Mouse (Mus musculus): ENCODE data around the gene Mccc2. TPM values are rescaled to one million over a fixed set of nuclear protein-coding genes. Genes with fewer than 3 reads are reported as not detected.
A peak's percentile ranks its signal among the peaks of the same experiment; 100 is the strongest.

Mccc2 gene
- polyA plus RNA-seq, 1 experiment from 2014 or later: 29.2 TPM

DNA sequence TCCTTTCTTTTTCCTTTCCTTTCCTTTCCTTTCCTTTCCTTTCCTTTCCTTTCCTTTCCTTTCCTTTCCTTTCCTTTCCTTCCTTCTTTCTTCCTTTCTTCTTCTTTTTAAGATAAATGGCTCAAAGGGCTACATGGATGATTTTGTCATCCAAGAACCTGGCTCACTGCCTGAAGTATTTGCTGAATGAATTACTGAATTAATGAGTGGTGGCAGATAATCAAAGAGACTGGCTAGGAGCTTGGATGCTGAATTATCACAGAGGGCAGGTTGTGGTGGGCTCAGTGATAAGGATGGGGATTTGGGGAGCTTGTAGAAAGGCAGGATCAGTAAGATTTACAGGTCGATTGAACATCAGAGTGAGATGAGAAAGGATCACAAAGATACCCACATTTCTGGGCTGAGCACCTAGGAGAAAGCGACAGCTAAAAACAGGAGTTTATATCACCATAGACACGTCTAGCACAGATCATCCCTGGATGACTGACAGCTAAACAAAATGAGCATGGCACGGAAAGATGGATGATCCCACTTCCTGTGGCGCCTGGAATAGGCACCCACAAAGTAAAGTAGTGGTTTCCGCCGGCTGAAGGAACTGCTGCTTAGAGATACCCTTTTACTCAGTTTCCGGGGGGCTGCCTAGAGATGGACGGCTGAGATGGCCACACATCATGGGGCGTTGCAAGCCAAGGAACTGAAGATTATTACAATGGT is 76.7 kb downstream of the Mccc2 start:
- no peak for ATAC-seq (ENCODE audit: insufficient number of reproducible peaks, insufficient read depth, low FRiP score, low read depth)
- no peak overlapping the region for H3K9ac ChIP-seq (ENCODE audit: low read length)
- H3K4me1 ChIP-seq (ENCODE audit: control insufficient read depth in 2 of 2, insufficient read depth in 2 of 2, low read length in 2 of 2): no peaks in the 10 kb centered on the region
- no peaks in the 10 kb centered on the region for H3K36me3 ChIP-seq (ENCODE audit: control insufficient read depth, insufficient read depth, low read length)
- H3K4me2 ChIP-seq (ENCODE audit: low read length): no peak overlapping the region
- no peaks in the 10 kb centered on the region for H3K9me3 ChIP-seq (ENCODE audit: control insufficient read depth, low read length)
- WGBS: 77% methylated on average over 10 of the region's 10 CpGs
- no peak overlapping the region for H3K4me3 ChIP-seq (ENCODE audit: control insufficient read depth in 1 of 2, insufficient read depth in 1 of 2, low read depth in 1 of 2, low read length in 2 of 2)
- H3K27ac ChIP-seq (replicated peaks in 1 of 2; ENCODE audit: control insufficient read depth in 1 of 2, insufficient read depth in 1 of 2, low read depth in 2 of 2, low read length in 2 of 2): no peak overlapping the region
- no peaks in the 10 kb centered on the region for H3K27me3 ChIP-seq (ENCODE audit: control insufficient read depth, insufficient read depth, low read length)

DNA sequence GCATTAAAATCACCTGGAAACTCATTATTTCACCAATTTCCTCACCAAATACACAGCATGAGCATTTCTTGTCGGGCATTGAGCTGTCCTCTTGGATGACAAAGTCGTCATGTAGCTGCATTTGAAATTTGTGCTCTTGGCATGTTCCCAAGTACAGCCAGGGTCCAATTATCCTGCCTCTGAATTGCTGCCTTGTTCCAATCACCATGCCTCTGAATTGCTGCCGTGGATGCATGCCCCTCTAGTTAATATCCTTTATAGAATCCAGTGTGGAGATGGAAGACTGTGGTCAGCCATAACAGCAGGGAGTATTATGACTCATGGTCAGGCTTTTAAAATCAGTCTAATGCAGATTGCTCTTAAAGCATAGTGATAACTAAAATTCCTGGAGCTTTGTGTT is 77.7 kb downstream of the Mccc2 start:
- Histone ChIP-seq H3K9me3 (ENCODE audit: control insufficient read depth, low read length) (no peaks in the 10 kb centered on the region), H3K4me1 (ENCODE audit: control insufficient read depth in 2 of 2, insufficient read depth in 2 of 2, low read length in 2 of 2) (no peaks in the 10 kb centered on the region)
- 53% methylated on average over 3 of the region's 3 CpGs for WGBS

DNA sequence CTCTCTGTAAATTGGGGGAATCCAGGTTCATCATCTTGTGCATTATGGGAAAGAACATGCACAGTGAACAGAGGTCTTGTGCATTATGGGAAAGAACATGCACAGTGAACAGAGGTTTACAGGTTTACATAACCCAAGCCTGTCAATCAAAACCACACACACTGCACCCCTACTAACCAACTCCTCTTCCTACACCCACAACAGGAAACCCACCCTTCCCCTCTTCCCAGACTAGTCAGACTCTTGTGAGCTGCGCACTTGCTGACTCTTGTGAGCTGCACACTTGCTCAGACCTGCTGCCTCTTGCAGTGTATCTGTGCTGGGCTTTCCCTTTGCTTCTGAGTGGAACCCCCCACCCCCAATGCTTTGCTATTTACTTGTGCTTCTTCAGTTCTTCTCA is 83.0 kb downstream of the Mccc2 start:
- ATAC-seq (ENCODE audit: insufficient number of reproducible peaks, insufficient read depth, low FRiP score, low read depth): no peak
- H3K36me3 ChIP-seq (ENCODE audit: control insufficient read depth, insufficient read depth, low read length): no peaks in the 10 kb centered on the region
- WGBS: 79% methylated on average over 1 of the region's 1 CpGs
- no peak overlapping the region for H3K9ac ChIP-seq (ENCODE audit: low read length)
- H3K4me3 ChIP-seq (ENCODE audit: control insufficient read depth in 1 of 2, insufficient read depth in 1 of 2, low read depth in 1 of 2, low read length in 2 of 2): no peak overlapping the region
- H3K9me3 ChIP-seq (ENCODE audit: control insufficient read depth, low read length): no peaks in the 10 kb centered on the region
- H3K4me1 ChIP-seq (ENCODE audit: control insufficient read depth in 2 of 2, insufficient read depth in 2 of 2, low read length in 2 of 2): peaks cover 1 to 2% of the 10 kb centered on the region in 2 experiments; a peak in 1 of 4 replicates
- no peak overlapping the region for H3K4me2 ChIP-seq (ENCODE audit: low read length)
- no peaks in the 10 kb centered on the region for H3K27me3 ChIP-seq (ENCODE audit: control insufficient read depth, insufficient read depth, low read length)
- no peak overlapping the region for H3K27ac ChIP-seq (replicated peaks in 1 of 2; ENCODE audit: control insufficient read depth in 1 of 2, insufficient read depth in 1 of 2, low read depth in 2 of 2, low read length in 2 of 2)

More for the DNA sequence above, 77.7 kb downstream of the Mccc2 start:
- no peak for ATAC-seq (ENCODE audit: insufficient number of reproducible peaks, insufficient read depth, low FRiP score, low read depth)
- H3K9ac ChIP-seq (ENCODE audit: low read length): no peak overlapping the region
- H3K36me3 ChIP-seq (ENCODE audit: control insufficient read depth, insufficient read depth, low read length): no peaks in the 10 kb centered on the region
- no peak overlapping the region for H3K4me3 ChIP-seq (ENCODE audit: control insufficient read depth in 1 of 2, insufficient read depth in 1 of 2, low read depth in 1 of 2, low read length in 2 of 2)
- H3K27me3 ChIP-seq (ENCODE audit: control insufficient read depth, insufficient read depth, low read length): no peaks in the 10 kb centered on the region
- H3K4me2 ChIP-seq (ENCODE audit: low read length): no peak overlapping the region
- no peak overlapping the region for H3K27ac ChIP-seq (replicated peaks in 1 of 2; ENCODE audit: control insufficient read depth in 1 of 2, insufficient read depth in 1 of 2, low read depth in 2 of 2, low read length in 2 of 2)

DNA sequence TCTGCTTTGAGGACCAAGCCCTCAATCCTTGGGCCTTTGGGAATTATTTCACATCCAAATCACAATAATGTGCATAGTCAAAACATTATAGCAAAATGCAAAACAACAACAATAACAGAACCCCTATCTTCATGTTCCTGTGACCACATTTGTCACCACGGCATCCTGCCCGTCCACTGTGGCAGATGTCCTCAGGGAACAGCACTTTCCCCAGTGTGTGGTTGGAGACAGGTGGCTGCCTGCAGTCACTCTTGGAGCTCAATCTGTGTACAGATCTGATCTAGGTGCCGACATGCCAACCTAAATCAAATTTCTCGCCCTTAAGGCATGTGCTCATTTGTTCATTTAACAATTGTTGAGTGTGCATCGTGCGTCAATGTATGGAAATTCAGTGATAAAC is 83.9 kb downstream of the Mccc2 start:
- H3K4me2 ChIP-seq (ENCODE audit: low read length): no peak overlapping the region
- H3K4me1 ChIP-seq (ENCODE audit: control insufficient read depth in 2 of 2, insufficient read depth in 2 of 2, low read length in 2 of 2): peaks cover 2 to 4% of the 10 kb centered on the region in 2 experiments; a peak in 2 of 4 replicates
- H3K9me3 ChIP-seq (ENCODE audit: control insufficient read depth, low read length): no peaks in the 10 kb centered on the region
- H3K4me3 ChIP-seq (ENCODE audit: control insufficient read depth in 1 of 2, insufficient read depth in 1 of 2, low read depth in 1 of 2, low read length in 2 of 2): no peak overlapping the region
- H3K27me3 ChIP-seq (ENCODE audit: control insufficient read depth, insufficient read depth, low read length): no peaks in the 10 kb centered on the region
- H3K9ac ChIP-seq (ENCODE audit: low read length): no peak overlapping the region
- WGBS: 83% methylated on average over 6 of the region's 6 CpGs
- no peak overlapping the region for H3K27ac ChIP-seq (replicated peaks in 1 of 2; ENCODE audit: control insufficient read depth in 1 of 2, insufficient read depth in 1 of 2, low read depth in 2 of 2, low read length in 2 of 2)
- no peak for ATAC-seq (ENCODE audit: insufficient number of reproducible peaks, insufficient read depth, low FRiP score, low read depth)
- no peaks in the 10 kb centered on the region for H3K36me3 ChIP-seq (ENCODE audit: control insufficient read depth, insufficient read depth, low read length)

DNA sequence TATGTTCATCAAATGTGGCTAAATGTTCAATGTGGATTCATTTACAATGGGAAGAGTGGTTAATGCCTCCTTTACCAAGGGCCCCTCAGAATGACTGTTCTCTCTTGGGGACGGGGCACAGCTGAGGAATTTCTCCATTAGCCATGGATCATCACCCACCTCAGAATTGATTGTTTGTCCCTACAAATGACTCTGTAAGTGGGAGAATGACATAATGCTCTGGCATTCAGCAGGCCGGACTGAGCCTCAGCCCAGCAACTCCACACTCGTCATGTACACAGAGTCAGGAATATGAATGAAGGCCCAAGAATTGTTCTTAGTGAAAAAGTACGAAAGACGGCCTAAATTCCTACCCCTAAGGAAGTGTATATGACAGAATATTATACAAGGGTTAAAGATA is 89.2 kb downstream of the Mccc2 start:
- H3K27me3 ChIP-seq (ENCODE audit: control insufficient read depth, insufficient read depth, low read length): no peaks in the 10 kb centered on the region
- ATAC-seq (ENCODE audit: insufficient number of reproducible peaks, insufficient read depth, low FRiP score, low read depth): no peak
- H3K9ac ChIP-seq (ENCODE audit: low read length): no peak overlapping the region
- H3K9me3 ChIP-seq (ENCODE audit: control insufficient read depth, low read length): no peaks in the 10 kb centered on the region
- no peak overlapping the region for H3K4me2 ChIP-seq (ENCODE audit: low read length)
- no peak overlapping the region for H3K4me3 ChIP-seq (ENCODE audit: control insufficient read depth in 1 of 2, insufficient read depth in 1 of 2, low read depth in 1 of 2, low read length in 2 of 2)
- H3K27ac ChIP-seq (replicated peaks in 1 of 2; ENCODE audit: control insufficient read depth in 1 of 2, insufficient read depth in 1 of 2, low read depth in 2 of 2, low read length in 2 of 2): no peak overlapping the region
- 76% methylated on average over 5 of the region's 5 CpGs for WGBS
- H3K4me1 ChIP-seq (ENCODE audit: control insufficient read depth in 2 of 2, insufficient read depth in 2 of 2, low read length in 2 of 2): peaks cover 2 to 4% of the 10 kb centered on the region in 2 experiments; a peak in 2 of 4 replicates
- H3K36me3 ChIP-seq (ENCODE audit: control insufficient read depth, insufficient read depth, low read length): no peaks in the 10 kb centered on the region

- Histone ChIP-seq H3K4me1 (ENCODE audit: control insufficient read depth in 2 of 2, insufficient read depth in 2 of 2, low read length in 2 of 2) (no peaks in the 10 kb centered on the region), H3K9ac (ENCODE audit: low read length) (no peak overlapping the region), H3K4me3 (ENCODE audit: control insufficient read depth in 1 of 2, insufficient read depth in 1 of 2, low read depth in 1 of 2, low read length in 2 of 2) (no peak overlapping the region), H3K9me3 (ENCODE audit: control insufficient read depth, low read length) (no peaks in the 10 kb centered on the region), H3K27ac (replicated peaks in 1 of 2; ENCODE audit: control insufficient read depth in 1 of 2, insufficient read depth in 1 of 2, low read depth in 2 of 2, low read length in 2 of 2) (no peak overlapping the region), H3K4me2 (ENCODE audit: low read length) (no peak overlapping the region), H3K36me3 (ENCODE audit: control insufficient read depth, insufficient read depth, low read length) (no peaks in the 10 kb centered on the region), H3K27me3 (ENCODE audit: control insufficient read depth, insufficient read depth, low read length) (no peaks in the 10 kb centered on the region)
- ATAC-seq (ENCODE audit: insufficient number of reproducible peaks, insufficient read depth, low FRiP score, low read depth): no peak
- 77% methylated on average over 5 of the region's 5 CpGs for WGBS
Measured at GRCm38 (mm10) chr13:99915632-99916031, 99.8 kb downstream of the Mccc2 start.

DNA sequence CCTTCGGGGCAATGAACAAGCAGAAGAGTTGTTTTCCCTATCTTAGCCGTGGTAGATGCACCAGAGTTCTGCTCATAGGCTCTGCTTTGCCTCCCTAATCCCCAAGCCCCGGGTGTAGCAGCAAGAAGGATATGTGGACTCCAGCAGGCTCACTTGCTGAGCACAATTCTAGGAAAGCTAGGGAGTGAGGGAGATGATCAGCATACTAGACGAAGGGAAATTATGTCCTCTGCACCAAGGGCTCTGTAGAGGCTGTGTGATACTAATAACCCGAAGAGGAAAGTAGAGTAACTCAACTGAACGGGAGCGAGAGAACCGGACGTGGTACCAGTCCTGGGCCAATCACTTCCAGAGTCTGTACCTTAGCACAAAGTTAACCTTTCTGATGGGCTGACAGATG is 114.5 kb downstream of the Mccc2 start, which contains the start of gene Cartpt:
TSS of gene Cartpt (minus strand) at position 127 of the 400 bp plus-strand sequence.
- Histone ChIP-seq H3K27ac (replicated peaks in 1 of 2; ENCODE audit: control insufficient read depth in 1 of 2, insufficient read depth in 1 of 2, low read depth in 2 of 2, low read length in 2 of 2) (no peak within 1 kb of the TSS), H3K4me2 (ENCODE audit: low read length) (peak within 1 kb of the TSS; percentile 24; the same call in 1 of the 2 replicates), H3K4me1 (ENCODE audit: control insufficient read depth in 2 of 2, insufficient read depth in 2 of 2, low read length in 2 of 2) (no peaks in the 10 kb centered on the region), H3K27me3 (ENCODE audit: control insufficient read depth, insufficient read depth, low read length) (peaks cover 49% of the 10 kb centered on the region), H3K36me3 (ENCODE audit: control insufficient read depth, insufficient read depth, low read length) (no peaks in the 10 kb centered on the region), H3K9ac (ENCODE audit: low read length) (no peak within 1 kb of the TSS), H3K9me3 (ENCODE audit: control insufficient read depth, low read length) (no peaks in the 10 kb centered on the region), H3K4me3 (ENCODE audit: control insufficient read depth in 1 of 2, insufficient read depth in 1 of 2, low read depth in 1 of 2, low read length in 2 of 2) (no peak within 1 kb of the TSS)
- 43% methylated on average over 9 of the region's 9 CpGs for WGBS
- no peak for ATAC-seq (ENCODE audit: insufficient number of reproducible peaks, insufficient read depth, low FRiP score, low read depth)

- no peaks in the 10 kb centered on the region for H3K4me1 ChIP-seq (ENCODE audit: control insufficient read depth in 2 of 2, insufficient read depth in 2 of 2, low read length in 2 of 2)
- H3K9me3 ChIP-seq (ENCODE audit: control insufficient read depth, low read length): no peaks in the 10 kb centered on the region
- no peak overlapping the region for H3K27ac ChIP-seq (replicated peaks in 1 of 2; ENCODE audit: control insufficient read depth in 1 of 2, insufficient read depth in 1 of 2, low read depth in 2 of 2, low read length in 2 of 2)
- WGBS: 0% methylated on average over 27 of the region's 30 CpGs
- ATAC-seq (ENCODE audit: insufficient number of reproducible peaks, insufficient read depth, low FRiP score, low read depth): 0 out of 2 replicates have a peak, but pooled peaks have one; percentile 43
- H3K9ac ChIP-seq (ENCODE audit: low read length): no peak overlapping the region
- H3K36me3 ChIP-seq (ENCODE audit: control insufficient read depth, insufficient read depth, low read length): no peaks in the 10 kb centered on the region
- peak overlapping the region; percentile 24; the same call in 1 of the 2 replicates for H3K4me2 ChIP-seq (ENCODE audit: low read length)
- no peak overlapping the region for H3K4me3 ChIP-seq (ENCODE audit: control insufficient read depth in 1 of 2, insufficient read depth in 1 of 2, low read depth in 1 of 2, low read length in 2 of 2)
- H3K27me3 ChIP-seq (ENCODE audit: control insufficient read depth, insufficient read depth, low read length): peaks cover 49% of the 10 kb centered on the region
Measured at GRCm38 (mm10) chr13:99900557-99900892, 114.9 kb downstream of the Mccc2 start.

All from heart, embryonic 14.5 days (tissue).